Mouse (Mus musculus): ENCODE results near the gene Gm4177. TPM values are rescaled to one million over a fixed set of nuclear protein-coding genes. Genes with fewer than 3 reads are reported as not detected.
"Not testable (repeated sequence)": the region's sequence is repeated elsewhere in the genome, so short reads cannot be mapped to it uniquely, and the experiment has no call there.

Gm4177 gene
- not detected in 2 replicates for polyA plus RNA-seq (2015; fragmentation: Nextera tagmentation; extraction: Ambion mirVana)

- not testable (repeated sequence) for H3K27me3 ChIP-seq (ENCODE audit: control insufficient read depth, insufficient read depth, low read depth, low read length); H3K4me1 ChIP-seq (ENCODE audit: control insufficient read depth, insufficient read depth, low read length); H3K36me3 ChIP-seq (ENCODE audit: control insufficient read depth, insufficient read depth, low read length); H3K27ac ChIP-seq (ENCODE audit: low read length); H3K4me2 ChIP-seq (ENCODE audit: low read length); H3K4me3 ChIP-seq (ENCODE audit: low read depth, low read length); H3K9me3 ChIP-seq (replicated peaks; ENCODE audit: control insufficient read depth, low read length, poor library complexity, severe bottlenecking); H3K9ac ChIP-seq (ENCODE audit: low read depth, low read length); ATAC-seq
- WGBS: no CpG with 5 or more reads among the region's 3 CpGs
Measured at GRCm38 (mm10) chr7:21796628-21797027, at the start of gene Gm4177. Gm4177 (minus strand) TSS chr7:21796728.

DNA sequence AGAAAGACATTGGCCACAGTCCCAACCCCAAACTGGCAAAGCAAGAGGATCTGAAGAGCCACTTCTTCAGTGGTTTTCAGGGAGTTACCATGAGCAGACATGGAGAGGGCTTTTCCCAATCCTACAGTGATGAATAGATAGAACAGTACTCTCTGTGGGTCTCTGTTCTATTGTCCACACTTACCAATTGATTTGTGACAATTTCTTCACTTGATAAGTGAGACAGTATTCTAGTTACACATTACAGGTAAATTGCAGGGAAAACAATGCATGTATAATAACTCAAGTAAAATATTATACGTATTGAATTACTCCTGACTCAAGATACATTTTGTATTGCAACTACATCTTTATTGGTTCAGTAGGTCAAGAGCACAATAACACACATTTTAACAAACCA is 47.6 kb upstream of the Gm4177 start, which contains the start of gene Gm5725:
TSS of gene Gm5725 (minus strand) at position 101 of the 400 bp plus-strand sequence.
- H3K4me2 ChIP-seq (ENCODE audit: low read length); ATAC-seq; H3K9ac ChIP-seq (ENCODE audit: low read depth, low read length); H3K36me3 ChIP-seq (ENCODE audit: control insufficient read depth, insufficient read depth, low read length); H3K4me3 ChIP-seq (ENCODE audit: low read depth, low read length); H3K9me3 ChIP-seq (replicated peaks; ENCODE audit: control insufficient read depth, low read length, poor library complexity, severe bottlenecking); H3K4me1 ChIP-seq (ENCODE audit: control insufficient read depth, insufficient read depth, low read length); H3K27me3 ChIP-seq (ENCODE audit: control insufficient read depth, insufficient read depth, low read depth, low read length); H3K27ac ChIP-seq (ENCODE audit: low read length): not testable (repeated sequence)
- WGBS: no CpG with 5 or more reads among the region's 1 CpGs

DNA sequence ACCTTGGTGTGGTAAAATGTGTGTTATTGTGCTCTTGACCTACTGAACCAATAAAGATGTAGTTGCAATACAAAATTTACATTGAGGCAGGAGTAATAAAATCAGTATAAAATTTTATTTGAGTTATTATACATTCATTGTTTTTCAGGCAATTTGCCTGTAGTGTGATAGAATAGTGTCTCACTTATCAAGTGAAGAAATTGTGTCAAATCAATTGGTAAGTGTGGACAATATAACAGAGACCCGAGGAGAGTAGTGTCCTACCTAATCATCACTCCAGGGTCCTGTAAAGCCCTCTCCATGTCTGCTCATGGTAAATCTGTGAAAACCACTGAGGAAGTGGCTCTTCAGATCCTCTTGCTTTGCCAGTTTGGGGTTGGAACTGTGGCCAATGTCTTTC is 35.5 kb upstream of the Gm4177 start, which contains the start of gene Vmn1r135:
TSS of gene Vmn1r135 (plus strand) at position 301 of the 400 bp plus-strand sequence.
- not testable (repeated sequence) for H3K27ac ChIP-seq (ENCODE audit: low read length); H3K9ac ChIP-seq (ENCODE audit: low read depth, low read length); H3K36me3 ChIP-seq (ENCODE audit: control insufficient read depth, insufficient read depth, low read length); H3K4me1 ChIP-seq (ENCODE audit: control insufficient read depth, insufficient read depth, low read length); H3K9me3 ChIP-seq (replicated peaks; ENCODE audit: control insufficient read depth, low read length, poor library complexity, severe bottlenecking); ATAC-seq; H3K27me3 ChIP-seq (ENCODE audit: control insufficient read depth, insufficient read depth, low read depth, low read length); H3K4me2 ChIP-seq (ENCODE audit: low read length); H3K4me3 ChIP-seq (ENCODE audit: low read depth, low read length)
- no CpG with 5 or more reads among the region's 1 CpGs for WGBS

DNA sequence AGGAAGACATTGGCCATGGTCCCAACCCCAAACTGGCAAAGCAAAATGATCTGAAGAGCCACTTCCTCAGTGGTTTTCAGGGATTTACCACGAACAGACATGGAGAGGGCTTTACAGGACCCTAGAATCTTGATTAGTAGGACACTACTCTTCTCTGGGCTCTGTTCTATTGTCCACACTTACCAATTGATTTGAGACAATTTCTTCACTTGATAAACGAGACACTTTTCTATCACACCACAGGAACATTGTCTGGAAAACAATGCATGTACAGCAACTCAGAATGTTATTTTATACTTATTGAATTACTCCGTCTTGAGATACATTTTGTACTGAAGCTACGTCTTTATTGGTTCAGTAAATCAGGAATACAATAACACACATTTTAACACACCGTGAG is 35.2 kb downstream of the Gm4177 start, which contains the start of gene Gm4175:
TSS of gene Gm4175 (minus strand) at position 101 of the 400 bp plus-strand sequence.
- not testable (repeated sequence) for H3K4me2 ChIP-seq (ENCODE audit: low read length); ATAC-seq; H3K27me3 ChIP-seq (ENCODE audit: control insufficient read depth, insufficient read depth, low read depth, low read length); H3K27ac ChIP-seq (ENCODE audit: low read length); H3K4me1 ChIP-seq (ENCODE audit: control insufficient read depth, insufficient read depth, low read length); H3K36me3 ChIP-seq (ENCODE audit: control insufficient read depth, insufficient read depth, low read length); H3K4me3 ChIP-seq (ENCODE audit: low read depth, low read length); H3K9me3 ChIP-seq (replicated peaks; ENCODE audit: control insufficient read depth, low read length, poor library complexity, severe bottlenecking); H3K9ac ChIP-seq (ENCODE audit: low read depth, low read length)
- no CpG with 5 or more reads among the region's 5 CpGs for WGBS

Other genes with a start within 250 kb of the Gm4177 start
- not detected in 2 replicates for gene Vmn1r132, start 182.6 kb downstream of the Gm4177 start, polyA plus RNA-seq (2015; fragmentation: Nextera tagmentation; extraction: Ambion mirVana)
- not detected in 2 replicates for gene Gm4175, start 35.3 kb downstream of the Gm4177 start, polyA plus RNA-seq (2015; fragmentation: Nextera tagmentation; extraction: Ambion mirVana)
- not detected in 2 replicates for gene Vmn1r135, start 35.6 kb upstream of the Gm4177 start, polyA plus RNA-seq (2015; fragmentation: Nextera tagmentation; extraction: Ambion mirVana)
- not detected in 2 replicates for gene Gm5725, start 47.5 kb upstream of the Gm4177 start, polyA plus RNA-seq (2015; fragmentation: Nextera tagmentation; extraction: Ambion mirVana)
- not detected in 2 replicates for gene Gm5891, start 124.6 kb upstream of the Gm4177 start, polyA plus RNA-seq (2015; fragmentation: Nextera tagmentation; extraction: Ambion mirVana)
- gene Vmn1r137, start 197.9 kb upstream of the Gm4177 start, polyA plus RNA-seq (2015; fragmentation: Nextera tagmentation; extraction: Ambion mirVana): not detected in 2 replicates
- not detected in 2 replicates for gene Vmn1r138, start 232.2 kb upstream of the Gm4177 start, polyA plus RNA-seq (2015; fragmentation: Nextera tagmentation; extraction: Ambion mirVana)